Mouse (Mus musculus): ENCODE measurements around the gene Tdrkh. TPM values are rescaled to one million over a fixed set of nuclear protein-coding genes. Genes with fewer than 3 reads are reported as not detected.
A peak's percentile ranks its signal among the peaks of the same experiment; 100 is the strongest.

Gene Tdrkh
- polyA plus RNA-seq, 1 experiment = 22.8 TPM

- 1% methylated on average over 39 of the region's 39 CpGs for WGBS
- TF ChIP-seq CTCF (IDR thresholded peaks at IDR 0.05; ENCODE audit: borderline replicate concordance, insufficient read depth, low read depth, low read length) (no peak), POLR2A (IDR thresholded peaks at IDR 0.05; ENCODE audit: borderline replicate concordance, insufficient read depth, low read length) (peak; percentile 88; the same call in 1 of the 2 replicates)
- DNase-seq = peak; percentile 93 to 95
- Histone ChIP-seq H3K4me3 (replicated peaks; ENCODE audit: insufficient read depth, low read depth, low read length) (peak within 1 kb of the TSS; percentile 58), H3K4me1 (ENCODE audit: control insufficient read depth, insufficient read depth, low read length) (peaks cover 4% of the 10 kb centered on the region; the same call in 1 of the 2 replicates), H3K27ac (ENCODE audit: insufficient read depth, low read length) (peak within 1 kb of the TSS; percentile 32; the same call in 1 of the 2 replicates), H3K27me3 (ENCODE audit: control insufficient read depth, insufficient read depth, low read length) (no peaks in the 10 kb centered on the region)
These were observed 30.0 kb downstream of the Tdrkh start, which contains the start of gene Mrpl9 for GRCm38 (mm10) chr3:94442951-94443596. Gene Mrpl9, plus strand, starts transcription at chr3:94443318.

- peak within 1 kb of the TSS; percentile 32; the same call in 1 of the 2 replicates for H3K27ac ChIP-seq (ENCODE audit: insufficient read depth, low read length)
- no peak for DNase-seq
- H3K4me1 ChIP-seq (ENCODE audit: control insufficient read depth, insufficient read depth, low read length) = peaks cover 4% of the 10 kb centered on the region; the same call in 1 of the 2 replicates
- WGBS = 1% methylated on average over 24 of the region's 24 CpGs
- H3K4me3 ChIP-seq (replicated peaks; ENCODE audit: insufficient read depth, low read depth, low read length) = peak within 1 kb of the TSS; percentile 58
- no peaks in the 10 kb centered on the region for H3K27me3 ChIP-seq (ENCODE audit: control insufficient read depth, insufficient read depth, low read length)
- TF ChIP-seq CTCF (IDR thresholded peaks at IDR 0.05; ENCODE audit: borderline replicate concordance, insufficient read depth, low read depth, low read length) = no peak
- no peak for TF ChIP-seq POLR2A (IDR thresholded peaks at IDR 0.05; ENCODE audit: borderline replicate concordance, insufficient read depth, low read length)
These were observed 30.5 kb downstream of the Tdrkh start, which contains the start of gene Oaz3 for GRCm38 (mm10) chr3:94443597-94443964. Gene Oaz3, minus strand, starts transcription at chr3:94443915.

- no peaks in the 10 kb centered on the region; the same call in 1 of the 2 replicates for H3K4me1 ChIP-seq (ENCODE audit: control insufficient read depth, insufficient read depth, low read length)
- no peak for DNase-seq
- H3K27me3 ChIP-seq (ENCODE audit: control insufficient read depth, insufficient read depth, low read length) = no peaks in the 10 kb centered on the region
- H3K4me3 ChIP-seq (replicated peaks; ENCODE audit: insufficient read depth, low read depth, low read length) = no peak overlapping the region
- TF ChIP-seq POLR2A (IDR thresholded peaks at IDR 0.05; ENCODE audit: borderline replicate concordance, insufficient read depth, low read length) (no peak), CTCF (IDR thresholded peaks at IDR 0.05; ENCODE audit: borderline replicate concordance, insufficient read depth, low read depth, low read length) (no peak)
- WGBS = 92% methylated on average over 2 of the region's 2 CpGs
- H3K27ac ChIP-seq (ENCODE audit: insufficient read depth, low read length) = no peak overlapping the region
These were observed 36.3 kb downstream of the Tdrkh start for GRCm38 (mm10) chr3:94449377-94449776.

GRCm38 (mm10) chr3:94456529-94457000, 43.5 kb downstream of the Tdrkh start:
- no peaks in the 10 kb centered on the region for H3K4me1 ChIP-seq (ENCODE audit: control insufficient read depth, insufficient read depth, low read length)
- H3K27ac ChIP-seq (ENCODE audit: insufficient read depth, low read length) = no peak overlapping the region
- H3K4me3 ChIP-seq (replicated peaks; ENCODE audit: insufficient read depth, low read depth, low read length) = peak overlapping the region; percentile 33
- TF ChIP-seq CTCF (IDR thresholded peaks at IDR 0.05; ENCODE audit: borderline replicate concordance, insufficient read depth, low read depth, low read length) (peak; percentile 83), POLR2A (IDR thresholded peaks at IDR 0.05; ENCODE audit: borderline replicate concordance, insufficient read depth, low read length) (no peak)
- DNase-seq = peak; percentile 77 to 79
- under 1% methylated on average over 12 of the region's 12 CpGs for WGBS
- no peaks in the 10 kb centered on the region for H3K27me3 ChIP-seq (ENCODE audit: control insufficient read depth, insufficient read depth, low read length)

- no peak for DNase-seq
- TF ChIP-seq CTCF (IDR thresholded peaks at IDR 0.05; ENCODE audit: borderline replicate concordance, insufficient read depth, low read depth, low read length) = no peak
- no peak for TF ChIP-seq POLR2A (IDR thresholded peaks at IDR 0.05; ENCODE audit: borderline replicate concordance, insufficient read depth, low read length)
- H3K4me1 ChIP-seq (ENCODE audit: control insufficient read depth, insufficient read depth, low read length) = no peaks in the 10 kb centered on the region
- H3K27ac ChIP-seq (ENCODE audit: insufficient read depth, low read length) = no peak overlapping the region
- WGBS = 70% methylated on average over 3 of the region's 3 CpGs
- H3K27me3 ChIP-seq (ENCODE audit: control insufficient read depth, insufficient read depth, low read length) = no peaks in the 10 kb centered on the region
- H3K4me3 ChIP-seq (replicated peaks; ENCODE audit: insufficient read depth, low read depth, low read length) = no peak overlapping the region
These were observed 44.0 kb downstream of the Tdrkh start for GRCm38 (mm10) chr3:94457055-94457454.

GRCm38 (mm10) chr3:94459834-94460233, 46.8 kb downstream of the Tdrkh start:
- H3K4me1 ChIP-seq (ENCODE audit: control insufficient read depth, insufficient read depth, low read length) = no peaks in the 10 kb centered on the region
- no peak overlapping the region for H3K27ac ChIP-seq (ENCODE audit: insufficient read depth, low read length)
- DNase-seq = no peak
- H3K27me3 ChIP-seq (ENCODE audit: control insufficient read depth, insufficient read depth, low read length) = no peaks in the 10 kb centered on the region
- no peak for TF ChIP-seq CTCF (IDR thresholded peaks at IDR 0.05; ENCODE audit: borderline replicate concordance, insufficient read depth, low read depth, low read length)
- TF ChIP-seq POLR2A (IDR thresholded peaks at IDR 0.05; ENCODE audit: borderline replicate concordance, insufficient read depth, low read length) = no peak
- no peak overlapping the region for H3K4me3 ChIP-seq (replicated peaks; ENCODE audit: insufficient read depth, low read depth, low read length)
- 79% methylated on average over 2 of the region's 2 CpGs for WGBS

GRCm38 (mm10) chr3:94463926-94464578, 51.0 kb downstream of the Tdrkh start:
- TF ChIP-seq CTCF (IDR thresholded peaks at IDR 0.05; ENCODE audit: borderline replicate concordance, insufficient read depth, low read depth, low read length) (no peak), POLR2A (IDR thresholded peaks at IDR 0.05; ENCODE audit: borderline replicate concordance, insufficient read depth, low read length) (no peak)
- no peak overlapping the region for H3K4me3 ChIP-seq (replicated peaks; ENCODE audit: insufficient read depth, low read depth, low read length)
- WGBS = 63% methylated on average over 11 of the region's 11 CpGs
- H3K4me1 ChIP-seq (ENCODE audit: control insufficient read depth, insufficient read depth, low read length) = no peaks in the 10 kb centered on the region; the same call in 1 of the 2 replicates
- no peak overlapping the region for H3K27ac ChIP-seq (ENCODE audit: insufficient read depth, low read length)
- DNase-seq = no peak
- H3K27me3 ChIP-seq (ENCODE audit: control insufficient read depth, insufficient read depth, low read length) = no peaks in the 10 kb centered on the region
